Mouse (Mus musculus) C2C12 (cell line): ENCODE results near the gene Ptgds. TPM values are rescaled to one million over a fixed set of nuclear protein-coding genes. Genes with fewer than 3 reads are reported as not detected.
A peak's percentile ranks its signal among the peaks of the same experiment; 100 is the strongest.

Experiments
- H3K27me3 ChIP-seq: one replicate; pipeline ENCODE4 v1.6.1; 2011; ENCODE audit not compliant: control insufficient read depth, insufficient read depth, insufficient read length
- H3K36me3 ChIP-seq: one replicate; pipeline ENCODE4 v1.6.1; 2011; ENCODE audit not compliant: control insufficient read depth, insufficient read depth
- H3K4me3 ChIP-seq: one replicate; pipeline ENCODE4 v1.5.1; 2011; ENCODE audit warnings: mild to moderate bottlenecking, control low read depth; ENCODE audit not compliant: poor library complexity, insufficient read depth, severe bottlenecking
- H3K79me2 ChIP-seq: one replicate; pipeline ENCODE4 v1.6.1; 2011; ENCODE audit not compliant: control insufficient read depth, insufficient read depth
- H3K79me3 ChIP-seq: one replicate; pipeline ENCODE4 v1.6.1; 2011; ENCODE audit warnings: low read depth, control low read depth
- H3ac ChIP-seq: one replicate; pipeline ENCODE3; 2011; ENCODE audit warnings: low read depth; ENCODE audit not compliant: control insufficient read depth, insufficient read length
- CEBPB ChIP-seq: IDR thresholded peaks from one replicate; pipeline ENCODE4 v1.6.1; 2011; ENCODE audit warnings: low read depth, mild to moderate bottlenecking, control low read depth, moderate library complexity
- CTCF ChIP-seq: IDR thresholded peaks from one replicate; pipeline ENCODE4 v1.5.1; 2011; ENCODE audit not compliant: control insufficient read depth, insufficient read depth, insufficient read length
- FOSL1 ChIP-seq: IDR thresholded peaks from one replicate; pipeline ENCODE4 v1.8.0; 2011; ENCODE audit warnings: mild to moderate bottlenecking, low read length; ENCODE audit not compliant: poor library complexity, insufficient read depth, severe bottlenecking
- MAX ChIP-seq: IDR thresholded peaks from one replicate; pipeline ENCODE4 v1.6.1; 2011; ENCODE audit warnings: mild to moderate bottlenecking, control low read depth
- MYOD1 ChIP-seq: IDR thresholded peaks from one replicate; pipeline ENCODE4 v1.6.1; 2011; ENCODE audit warnings: low read depth; ENCODE audit not compliant: control insufficient read depth, insufficient read length
- MYOG ChIP-seq: IDR thresholded peaks from one replicate; pipeline ENCODE4 v1.6.1; 2011; ENCODE audit not compliant: control insufficient read depth, insufficient read length; ENCODE audit errors: extremely low read depth
- USF1 ChIP-seq: IDR thresholded peaks from one replicate; pipeline ENCODE4 v1.6.1; 2011; ENCODE audit warnings: low read depth, mild to moderate bottlenecking, control low read depth, moderate library complexity
- microRNA-seq: library from miRNA; unstranded; fragments of <30 nt; microRNA quantifications from one replicate; pipeline ENCODE4, GENCODE M21; 2019; ENCODE audit warnings: borderline microRNAs expressed
- polyA plus RNA-seq: library from polyadenylated mRNA; unstranded; fragments of >200 nt; fragmentation: generic; extraction: Trizol; gene quantifications from one replicate; pipeline ENCODE4 v1.2.1, GENCODE M21; 2012; ENCODE audit warnings: missing spikeins

Ptgds gene
- polyA plus RNA-seq, 1 experiment, result not detected

- no peak overlapping the region for H3K4me3 ChIP-seq
- H3K79me3 ChIP-seq, result no peaks in the 10 kb centered on the region
- peak; percentile 74 for TF ChIP-seq CTCF
- TF ChIP-seq USF1, result no peak
- H3K27me3 ChIP-seq, result peaks cover 11% of the 10 kb centered on the region
- H3ac ChIP-seq, result no peak overlapping the region
- no peaks in the 10 kb centered on the region for H3K36me3 ChIP-seq
- H3K79me2 ChIP-seq, result no peaks in the 10 kb centered on the region
Measured at GRCm38 (mm10) chr2:25426721-25427191, 43.1 kb downstream of the Ptgds start.

GRCm38 (mm10) chr2:25425481-25425880 is 44.4 kb downstream of the Ptgds start:
- no peaks in the 10 kb centered on the region for H3K36me3 ChIP-seq
- no peaks in the 10 kb centered on the region for H3K79me3 ChIP-seq
- H3K4me3 ChIP-seq, result no peak overlapping the region
- peaks cover 10% of the 10 kb centered on the region for H3K27me3 ChIP-seq
- no peaks in the 10 kb centered on the region for H3K79me2 ChIP-seq
- TF ChIP-seq MYOD1, result no peak
- TF ChIP-seq FOSL1, result no peak
- no peak for TF ChIP-seq CEBPB
- TF ChIP-seq MYOG, result no peak
- no peak for TF ChIP-seq USF1
- TF ChIP-seq MAX, result no peak
- TF ChIP-seq CTCF, result no peak
- H3ac ChIP-seq, result no peak overlapping the region

GRCm38 (mm10) chr2:25423626-25424025 is 46.2 kb downstream of the Ptgds start:
- Histone ChIP-seq H3K79me2 (no peaks in the 10 kb centered on the region), H3K79me3 (no peaks in the 10 kb centered on the region), H3K27me3 (peaks cover 4% of the 10 kb centered on the region), H3K36me3 (no peaks in the 10 kb centered on the region), H3ac (no peak overlapping the region), H3K4me3 (no peak overlapping the region)
- TF ChIP-seq FOSL1, result no peak
- no peak for TF ChIP-seq MAX
- TF ChIP-seq CTCF, result no peak
- no peak for TF ChIP-seq MYOG
- no peak for TF ChIP-seq CEBPB
- no peak for TF ChIP-seq USF1
- no peak for TF ChIP-seq MYOD1

- H3K79me2 ChIP-seq, result no peaks in the 10 kb centered on the region
- TF ChIP-seq CEBPB (peak; percentile 85), FOSL1 (no peak)
- H3K27me3 ChIP-seq, result peaks cover 4% of the 10 kb centered on the region
Measured at GRCm38 (mm10) chr2:25422587-25423410, 47.0 kb downstream of the Ptgds start, which contains the start of gene Fut7. Fut7 (plus strand) TSS chr2:25423267.

GRCm38 (mm10) chr2:25421896-25422295 is 48.0 kb downstream of the Ptgds start:
- Histone ChIP-seq H3K4me3 (no peak overlapping the region), H3K79me2 (no peaks in the 10 kb centered on the region), H3K36me3 (no peaks in the 10 kb centered on the region), H3K27me3 (peaks cover 4% of the 10 kb centered on the region), H3K79me3 (no peaks in the 10 kb centered on the region), H3ac (peak overlapping the region; percentile 28)
- no peak for TF ChIP-seq FOSL1
- TF ChIP-seq CEBPB, result no peak
- no peak for TF ChIP-seq USF1
- TF ChIP-seq MAX, result no peak
- no peak for TF ChIP-seq CTCF
- TF ChIP-seq MYOD1, result no peak
- no peak for TF ChIP-seq MYOG

More at GRCm38 (mm10) chr2:25422587-25423410, 47.0 kb downstream of the Ptgds start, which contains the start of gene Fut7:
- no peaks in the 10 kb centered on the region for H3K79me3 ChIP-seq
- H3K4me3 ChIP-seq, result no peak within 1 kb of the TSS
- no peaks in the 10 kb centered on the region for H3K36me3 ChIP-seq
- no peak within 1 kb of the TSS for H3ac ChIP-seq

DNA sequence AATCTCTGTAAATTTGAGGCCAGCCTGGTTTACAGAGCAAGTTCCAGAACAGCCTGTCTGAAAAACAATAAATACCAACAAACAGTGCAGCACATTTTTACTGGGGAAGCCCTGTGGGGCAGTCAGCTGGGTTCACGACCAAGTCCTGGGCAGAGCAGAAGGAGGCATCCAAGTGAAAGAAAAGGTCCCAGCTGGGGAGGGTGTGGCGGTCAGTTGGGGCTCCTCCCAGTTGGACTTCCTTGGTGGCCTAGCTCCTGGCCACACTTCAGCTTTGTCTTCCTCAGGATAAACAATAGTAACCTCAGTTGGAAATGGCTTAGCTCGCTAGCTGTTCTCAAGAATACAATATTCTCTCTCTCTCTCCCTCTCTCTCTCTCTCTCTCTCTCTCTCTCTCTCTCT is 52.4 kb downstream of the Ptgds start:
- Histone ChIP-seq H3ac (no peak overlapping the region), H3K36me3 (no peaks in the 10 kb centered on the region), H3K27me3 (no peaks in the 10 kb centered on the region), H3K79me3 (no peaks in the 10 kb centered on the region), H3K79me2 (no peaks in the 10 kb centered on the region), H3K4me3 (no peak overlapping the region)
- TF ChIP-seq CTCF (no peak), MYOD1 (no peak), MYOG (no peak), MAX (no peak), CEBPB (no peak), USF1 (no peak), FOSL1 (no peak)

Small RNA genes lying within 50 kb of the gene (microRNA-seq; reads per million reads assigned to microRNA genes)
- gene Mir3087, result not detected

Other genes with a start within 250 kb of the Ptgds start
- gene Tubb4b, start 245.3 kb downstream of the Ptgds start, polyA plus RNA-seq, result 800 TPM
- gene Slc34a3, start 235.7 kb downstream of the Ptgds start, polyA plus RNA-seq, result not detected
- gene Rnf224, start 233.3 kb downstream of the Ptgds start, polyA plus RNA-seq, result not detected
- gene Rnf208, start 227.8 kb downstream of the Ptgds start, polyA plus RNA-seq, result 0.22 TPM
- 0.25 TPM for gene Cysrt1, start 227.6 kb downstream of the Ptgds start, polyA plus RNA-seq
- gene AL732309.1, start 223.2 kb downstream of the Ptgds start, polyA plus RNA-seq, result 3.9 TPM
- gene Tmem203, start 214.6 kb downstream of the Ptgds start, polyA plus RNA-seq, result 28.5 TPM
- gene Tprn, start 207.4 kb downstream of the Ptgds start, polyA plus RNA-seq, result 7.4 TPM
- 143 TPM for gene Ssna1, start 197.6 kb downstream of the Ptgds start, polyA plus RNA-seq
- 89.4 TPM for gene Anapc2, start 197.6 kb downstream of the Ptgds start, polyA plus RNA-seq
- gene Tmem210, start 181.9 kb downstream of the Ptgds start, polyA plus RNA-seq, result not detected
- not detected for gene Lrrc26, start 180.1 kb downstream of the Ptgds start, polyA plus RNA-seq
- 0.02 TPM for gene Grin1, start 150.9 kb downstream of the Ptgds start, polyA plus RNA-seq
- 38.0 TPM for gene Man1b1, start 137.7 kb downstream of the Ptgds start, polyA plus RNA-seq
- gene Dpp7, start 113.7 kb downstream of the Ptgds start, polyA plus RNA-seq, result 22.4 TPM
- 96.6 TPM for gene Uap1l1, start 104.4 kb downstream of the Ptgds start, polyA plus RNA-seq
- 25.8 TPM for gene Sapcd2, start 97.7 kb downstream of the Ptgds start, polyA plus RNA-seq
- not detected for gene Entpd2, start 74.2 kb downstream of the Ptgds start, polyA plus RNA-seq
- gene Npdc1, start 70.7 kb downstream of the Ptgds start, polyA plus RNA-seq, result 79.9 TPM
- gene Fut7, start 46.8 kb downstream of the Ptgds start, polyA plus RNA-seq, result 0.08 TPM
- 4.2 TPM for gene Abca2, start 41.3 kb downstream of the Ptgds start, polyA plus RNA-seq
- gene Clic3, start 13.2 kb downstream of the Ptgds start, polyA plus RNA-seq, result 0.15 TPM
- gene Paxx, start 9.0 kb downstream of the Ptgds start, polyA plus RNA-seq, result 12.3 TPM
- not detected for gene Lcn12, start 23.9 kb upstream of the Ptgds start, polyA plus RNA-seq
- gene Fbxw5, start 30.7 kb upstream of the Ptgds start, polyA plus RNA-seq, result 35.8 TPM
- 0.32 TPM for gene C8g, start 31.7 kb upstream of the Ptgds start, polyA plus RNA-seq
- 28.8 TPM for gene Traf2, start 76.9 kb upstream of the Ptgds start, polyA plus RNA-seq
- gene Edf1, start 87.8 kb upstream of the Ptgds start, polyA plus RNA-seq, result 340 TPM
- gene Mamdc4, start 104.8 kb upstream of the Ptgds start, polyA plus RNA-seq, result 5.7 TPM
- gene Phpt1, start 105.2 kb upstream of the Ptgds start, polyA plus RNA-seq, result 94.2 TPM
- 0.29 TPM for gene Ajm1, start 111.7 kb upstream of the Ptgds start, polyA plus RNA-seq
- 58.9 TPM for gene Rabl6, start 138.5 kb upstream of the Ptgds start, polyA plus RNA-seq
- 0.15 TPM for gene Ccdc183, start 147.6 kb upstream of the Ptgds start, polyA plus RNA-seq
- gene Tmem141, start 152.0 kb upstream of the Ptgds start, polyA plus RNA-seq, result 12.9 TPM
- gene Fcna, start 158.0 kb upstream of the Ptgds start, polyA plus RNA-seq, result 0.14 TPM
- gene Lcn8, start 183.1 kb upstream of the Ptgds start, polyA plus RNA-seq, result not detected
- not detected for gene Lcn5, start 187.9 kb upstream of the Ptgds start, polyA plus RNA-seq
- not detected for gene Lcn6, start 206.7 kb upstream of the Ptgds start, polyA plus RNA-seq
- gene Lcn10, start 212.7 kb upstream of the Ptgds start, polyA plus RNA-seq, result not detected
- not detected for gene Obp2a, start 230.0 kb upstream of the Ptgds start, polyA plus RNA-seq
- gene Bmyc, start 236.7 kb upstream of the Ptgds start, polyA plus RNA-seq, result 1.0 TPM